Mouse (Mus musculus) G1E (cell line): Measurements from ENCODE around the gene Igsf21.

ENCODE experiments used
- CTCF ChIP-seq: IDR thresholded peaks from 2 replicates; pipeline ENCODE4 v1.5.1; 2012; ENCODE audit warnings: low read depth, low read length, inconsistent platforms, mixed read lengths
- GATA1 ChIP-seq: IDR thresholded peaks from 2 replicates; pipeline ENCODE4 v1.6.1; 2012; ENCODE audit warnings: borderline replicate concordance, low read length, inconsistent platforms, mixed read lengths
- POLR2AphosphoS5 ChIP-seq: IDR thresholded peaks from 2 replicates; pipeline ENCODE4 v1.6.1; 2012; ENCODE audit warnings: low read depth, low read length, inconsistent platforms; ENCODE audit not compliant: insufficient replicate concordance

- TF ChIP-seq GATA1, result no peak
- no peak for TF ChIP-seq CTCF
- no peak for TF ChIP-seq POLR2AphosphoS5
Observed at GRCm38 (mm10) chr4:140115756-140116155, 130.8 kb downstream of the Igsf21 start.
